8 mouse cellular contexts compared by ENCODE assay signal in genomic region chr13:47193326-47194153, GRCm38 (mm10).
DNase-seq lines count a peak whose midpoint lies in the region; ATAC-seq and TF ChIP-seq lines count a peak whose summit lies in the region.

No protein-coding gene starts in this region.

- TF ChIP-seq CTCF in liver, postnatal 0 days (IDR thresholded peaks at IDR 0.05; ENCODE audit: low read depth), result no peak

- peaks cover 20% of the 10 kb centered on the region; the same call in 1 of the 2 replicates for H3K27me3 ChIP-seq in forebrain, embryonic 15.5 days
- H3K27me3 ChIP-seq in liver, postnatal 0 days (ENCODE audit: insufficient read depth, low read length), result no peaks in the 10 kb centered on the region
- no peaks in the 10 kb centered on the region for H3K27me3 ChIP-seq in neural tube, embryonic 14.5 days (ENCODE audit: control insufficient read depth, insufficient read depth, low read length)

- peak overlapping the region; percentile 51 for H3K9ac ChIP-seq in forebrain, embryonic 15.5 days (replicated peaks)
- H3K9ac ChIP-seq in liver, postnatal 0 days (replicated peaks), result peak overlapping the region; percentile 50
- H3K9ac ChIP-seq in neural tube, embryonic 14.5 days (replicated peaks; ENCODE audit: low read depth, low read length), result peak overlapping the region; percentile 50

- no peak for TF ChIP-seq EP300 in liver, postnatal 0 days (IDR thresholded peaks at IDR 0.05; ENCODE audit: low read depth)

- intact Hi-C loops in heart, postnatal 14 days (cut with DNase I), result loop anchor here (2.0 to 5.0 kb wide), 2 partner anchors 29 to 36 kb away; no protein-coding TSS in a partner anchor

- peaks cover 14% of the 10 kb centered on the region for H3K4me1 ChIP-seq in forebrain, embryonic 15.5 days
- peaks cover 14% of the 10 kb centered on the region for H3K4me1 ChIP-seq in liver, postnatal 0 days (ENCODE audit: insufficient read depth)
- H3K4me1 ChIP-seq in neural tube, embryonic 14.5 days (ENCODE audit: control insufficient read depth, insufficient read depth, low read length), result no peaks in the 10 kb centered on the region

- H3K4me2 ChIP-seq in forebrain, embryonic 15.5 days (replicated peaks), result peak overlapping the region; percentile 94
- H3K4me2 ChIP-seq in liver, postnatal 0 days (ENCODE audit: low read depth, low read length), result peak overlapping the region; percentile 74
- H3K4me2 ChIP-seq in neural tube, embryonic 14.5 days (ENCODE audit: low read depth, low read length), result peak overlapping the region; percentile 76

- no peak overlapping the region for H3K27ac ChIP-seq in forebrain, embryonic 15.5 days (replicated peaks)
- peak overlapping the region; percentile 67 for H3K27ac ChIP-seq in liver, postnatal 0 days (ENCODE audit: low read depth)
- H3K27ac ChIP-seq in neural tube, embryonic 14.5 days (ENCODE audit: low read depth, low read length), result no peak overlapping the region

- peak; percentile 17 to 25 for DNase-seq in spleen, adult 18-20 months
- no peak for DNase-seq in spleen, adult 12 weeks (ENCODE audit: low spot score)
- peak; percentile 71 for DNase-seq in heart, postnatal 14 days
- peak; percentile 38 for DNase-seq in large intestine, adult 2 months (ENCODE audit: low read depth, low spot score)
- DNase-seq in liver, postnatal 0 days, result peak; percentile 67
- DNase-seq in testis, postnatal 14 days (ENCODE audit: low spot score), result peak; percentile 64

- no peaks in the 10 kb centered on the region for H3K36me3 ChIP-seq in forebrain, embryonic 15.5 days
- 0 out of 2 replicates have a peak, but pooled peaks cover 1% of the 10 kb centered on the region for H3K36me3 ChIP-seq in liver, postnatal 0 days (replicated peaks; ENCODE audit: insufficient read depth, low read length)
- H3K36me3 ChIP-seq in neural tube, embryonic 14.5 days (ENCODE audit: control insufficient read depth, insufficient read depth, low read length), result no peaks in the 10 kb centered on the region

- H3K4me3 ChIP-seq in forebrain, embryonic 15.5 days, result peak overlapping the region; percentile 50
- peak overlapping the region; percentile 55 for H3K4me3 ChIP-seq in liver, postnatal 0 days (ENCODE audit: low read depth, low read length)
- H3K4me3 ChIP-seq in neural tube, embryonic 14.5 days (ENCODE audit: low read depth, low read length), result peak overlapping the region; percentile 42

- WGBS in forebrain, embryonic 15.5 days, result 9% methylated on average over 31 of the region's 32 CpGs
- WGBS in large intestine, adult 2 months, result 8% methylated on average over 32 of the region's 32 CpGs
- WGBS in liver, postnatal 0 days (ENCODE audit: insufficient replicate concordance), result 7% methylated on average over 32 of the region's 32 CpGs
- 8% methylated on average over 32 of the region's 32 CpGs for WGBS in neural tube, embryonic 14.5 days

- peak; percentile 19; the same call in 1 of the 2 replicates for ATAC-seq in forebrain, embryonic 15.5 days (replicated peaks)
- peak; percentile 69 for ATAC-seq in liver, postnatal 0 days
- peak; percentile 75 for ATAC-seq in neural tube, embryonic 14.5 days (ENCODE audit: low read depth)

- no peaks in the 10 kb centered on the region for H3K9me3 ChIP-seq in forebrain, embryonic 15.5 days
- no peaks in the 10 kb centered on the region for H3K9me3 ChIP-seq in liver, postnatal 0 days (ENCODE audit: low read length)
- H3K9me3 ChIP-seq in neural tube, embryonic 14.5 days (ENCODE audit: control insufficient read depth, low read length), result no peaks in the 10 kb centered on the region

Comparison
In these comparisons a context has a peak if more than half of its experiments do, and no peak if none do; other contexts are left out.
1. ATAC-seq: peak in every context shown above with its lines; median percentile 75 in neural tube, embryonic 14.5 days; 69 in liver, postnatal 0 days; 19 in forebrain, embryonic 15.5 days.